Mouse (Mus musculus): ENCODE measurements at regions not wholly inside any gene's neighbourhood (a gene's known extent, or its start where the extent isn't known, plus 50 kb on each side); places are given as distances from the start of the nearest gene placed in this dataset.

DNA sequence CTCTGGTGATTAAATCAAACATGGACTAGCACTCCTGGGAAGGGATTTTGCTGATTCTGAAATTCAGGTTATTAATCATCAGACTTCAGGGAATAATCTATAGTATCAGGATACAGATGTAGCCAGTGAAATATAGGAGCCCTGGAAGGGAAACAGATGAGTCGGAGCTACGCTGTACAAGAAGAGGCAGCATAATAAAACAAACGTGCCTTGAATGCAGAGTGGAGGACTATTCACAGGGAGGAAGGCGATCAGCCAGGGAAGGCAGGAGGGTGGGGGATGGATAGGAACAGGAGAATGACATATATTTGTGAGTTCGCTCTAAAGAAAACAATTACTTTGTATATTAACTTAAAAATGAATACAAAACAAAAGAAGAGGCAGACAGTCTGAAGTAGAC is 286.6 kb upstream of the Got2 start:
- no peak overlapping the region for H3K4me3 ChIP-seq
- no peaks in the 10 kb centered on the region for H3K9me3 ChIP-seq (replicated peaks)
- ATAC-seq, result no peak
- no peaks in the 10 kb centered on the region for H3K36me3 ChIP-seq
- no peaks in the 10 kb centered on the region for H3K4me1 ChIP-seq
- no peak overlapping the region for H3K9ac ChIP-seq
- 66% methylated on average over 5 of the region's 5 CpGs for WGBS (ENCODE audit: insufficient replicate concordance)
- no peak overlapping the region for H3K4me2 ChIP-seq
- no peak overlapping the region for H3K27ac ChIP-seq
- H3K27me3 ChIP-seq (replicated peaks), result no peaks in the 10 kb centered on the region

DNA sequence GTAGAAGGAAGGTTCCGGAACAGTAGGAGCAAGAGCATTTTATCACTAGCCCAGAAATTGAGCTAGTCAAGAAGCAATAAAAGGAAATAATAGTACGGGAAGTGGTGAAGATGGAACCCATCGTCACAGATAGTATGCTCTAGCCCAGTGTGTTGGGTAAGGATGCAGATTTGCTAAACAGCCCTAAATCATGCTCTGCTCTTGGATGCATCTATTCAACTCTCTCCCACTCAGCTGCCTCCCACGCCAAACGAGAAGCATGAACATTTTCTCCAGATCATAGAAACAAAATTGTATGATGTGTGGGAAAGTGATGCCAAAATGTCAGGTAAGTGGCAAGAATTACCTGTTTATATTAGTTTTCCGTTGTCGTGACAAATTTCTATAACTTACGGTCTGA is 276.6 kb upstream of the Got2 start:
- H3K4me3 ChIP-seq, result no peak overlapping the region
- 72% methylated on average over 8 of the region's 8 CpGs for WGBS (ENCODE audit: insufficient replicate concordance)
- no peak overlapping the region for H3K4me2 ChIP-seq
- no peaks in the 10 kb centered on the region for H3K4me1 ChIP-seq
- no peak for ATAC-seq
- no peaks in the 10 kb centered on the region for H3K36me3 ChIP-seq
- H3K9me3 ChIP-seq (replicated peaks), result peaks cover 2% of the 10 kb centered on the region; the same call in 1 of the 2 replicates
- no peak overlapping the region for H3K27ac ChIP-seq
- H3K27me3 ChIP-seq (replicated peaks), result no peaks in the 10 kb centered on the region
- no peak overlapping the region for H3K9ac ChIP-seq

DNA sequence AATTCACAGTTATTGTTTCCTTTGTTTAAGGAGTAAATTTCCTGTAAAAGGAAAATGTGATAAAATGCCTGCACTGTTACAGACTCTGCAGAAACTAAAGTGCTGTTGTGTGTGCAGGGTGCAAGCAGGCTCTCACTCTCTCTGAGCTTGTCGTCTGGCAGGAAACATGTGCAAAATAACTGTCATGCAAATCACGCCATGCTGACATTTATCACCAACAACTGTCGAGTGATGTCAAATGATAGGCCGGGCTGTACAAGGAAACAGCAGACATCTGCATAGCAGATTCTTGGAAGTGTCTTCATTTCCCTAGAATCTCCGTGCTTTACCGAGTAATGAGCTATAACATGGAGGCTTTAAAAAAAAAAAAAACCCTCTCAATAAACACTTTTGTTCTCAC is 271.6 kb upstream of the Got2 start:
- no peak for ATAC-seq
- peaks cover 2% of the 10 kb centered on the region; the same call in 1 of the 2 replicates for H3K9me3 ChIP-seq (replicated peaks)
- no peaks in the 10 kb centered on the region for H3K27me3 ChIP-seq (replicated peaks)
- H3K27ac ChIP-seq, result no peak overlapping the region
- H3K4me2 ChIP-seq, result no peak overlapping the region
- no peak overlapping the region for H3K9ac ChIP-seq
- H3K4me1 ChIP-seq, result no peaks in the 10 kb centered on the region
- no peak overlapping the region for H3K4me3 ChIP-seq
- H3K36me3 ChIP-seq, result no peaks in the 10 kb centered on the region
- WGBS (ENCODE audit: insufficient replicate concordance), result 33% methylated on average over 6 of the region's 6 CpGs

DNA sequence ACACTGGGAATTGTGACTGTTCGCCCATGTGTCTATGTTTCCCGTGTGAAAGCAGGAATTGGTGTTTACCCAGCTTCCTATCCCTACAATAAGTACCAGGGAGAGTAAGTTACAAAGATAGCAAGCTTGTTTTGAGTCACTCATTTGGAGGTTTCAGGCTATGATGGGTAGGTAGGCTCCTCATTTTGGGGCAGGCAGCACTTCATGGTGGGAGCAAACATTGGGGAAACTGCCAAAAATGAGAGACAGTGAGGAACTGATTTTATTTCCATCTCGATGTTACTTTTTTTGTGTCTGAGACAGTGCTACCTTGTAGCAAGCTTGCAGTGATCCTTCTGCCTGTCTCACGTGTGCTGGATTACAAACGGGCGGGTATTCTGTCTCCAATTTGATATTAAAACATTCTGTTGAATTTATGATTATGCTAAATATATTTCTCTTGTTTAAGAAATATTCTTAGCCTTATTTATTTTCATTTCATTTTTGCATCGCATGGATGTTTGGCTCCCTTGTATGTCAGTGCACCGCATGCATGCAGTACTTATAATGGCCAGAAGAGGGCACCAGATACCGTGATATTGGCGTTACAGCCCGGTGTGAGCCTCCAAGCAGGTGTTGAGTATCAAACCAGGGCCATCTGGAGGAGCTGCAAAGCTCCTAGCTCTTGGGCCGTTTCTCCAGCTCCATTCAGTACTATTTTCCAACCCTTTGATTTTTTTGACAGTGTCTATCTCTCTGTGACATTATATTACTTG is 264.3 kb upstream of the Got2 start:
- Histone ChIP-seq H3K27me3 (replicated peaks) (no peaks in the 10 kb centered on the region), H3K9ac (no peak overlapping the region), H3K36me3 (no peaks in the 10 kb centered on the region), H3K9me3 (replicated peaks) (no peaks in the 10 kb centered on the region), H3K27ac (no peak overlapping the region), H3K4me3 (no peak overlapping the region), H3K4me1 (no peaks in the 10 kb centered on the region), H3K4me2 (no peak overlapping the region)
- WGBS (ENCODE audit: insufficient replicate concordance), result 31% methylated on average over 12 of the region's 12 CpGs
- no peak for ATAC-seq

DNA sequence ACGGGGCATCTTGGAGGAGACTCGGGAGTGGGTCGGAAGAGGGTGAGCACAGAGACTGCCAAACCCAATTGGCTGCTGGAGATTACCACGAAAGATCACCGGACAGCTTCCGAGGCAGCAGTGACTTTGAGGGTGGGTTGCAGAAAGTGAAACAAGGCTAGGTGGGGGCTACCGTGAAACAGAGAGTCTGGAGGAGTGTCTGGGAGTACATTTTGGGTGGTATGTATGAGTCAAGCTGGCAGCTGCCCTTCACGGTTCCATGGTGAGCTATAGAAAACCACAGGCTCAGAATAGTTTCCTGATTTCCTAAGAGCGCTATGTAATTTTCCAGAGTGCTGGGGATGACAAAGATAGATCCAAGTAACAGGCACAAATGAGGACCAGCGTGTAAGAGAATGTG is 263.7 kb upstream of the Got2 start:
- Histone ChIP-seq H3K4me3 (no peak overlapping the region), H3K4me1 (no peaks in the 10 kb centered on the region), H3K9ac (no peak overlapping the region), H3K27ac (no peak overlapping the region), H3K36me3 (no peaks in the 10 kb centered on the region), H3K4me2 (no peak overlapping the region), H3K9me3 (replicated peaks) (no peaks in the 10 kb centered on the region), H3K27me3 (replicated peaks) (no peaks in the 10 kb centered on the region)
- ATAC-seq, result no peak
- WGBS (ENCODE audit: insufficient replicate concordance), result 45% methylated on average over 10 of the region's 10 CpGs

DNA sequence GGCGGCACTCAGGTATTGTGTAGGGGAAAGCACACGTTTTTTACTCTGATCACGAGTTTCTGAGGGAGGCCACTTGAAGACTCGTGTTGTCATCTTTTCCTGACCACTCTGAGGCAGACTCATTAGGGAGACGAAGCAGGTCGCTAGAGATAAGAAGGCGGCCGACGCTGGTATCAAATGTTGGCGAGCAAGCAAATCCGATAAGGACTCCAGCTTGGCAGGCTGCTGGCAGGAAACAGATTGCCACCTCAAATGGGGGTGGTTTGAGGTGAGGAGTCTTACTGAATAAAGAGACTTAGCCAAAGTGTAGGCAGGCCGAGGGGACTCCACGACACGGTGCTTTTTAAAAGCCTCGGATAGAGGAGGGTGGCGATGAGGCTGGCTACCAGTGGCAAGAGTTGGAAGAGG is 262.7 kb upstream of the Got2 start:
- Histone ChIP-seq H3K36me3 (no peaks in the 10 kb centered on the region), H3K4me2 (no peak overlapping the region), H3K27ac (no peak overlapping the region), H3K4me3 (no peak overlapping the region), H3K4me1 (no peaks in the 10 kb centered on the region), H3K9me3 (replicated peaks) (no peaks in the 10 kb centered on the region), H3K9ac (no peak overlapping the region), H3K27me3 (replicated peaks) (no peaks in the 10 kb centered on the region)
- ATAC-seq, result no peak
- WGBS (ENCODE audit: insufficient replicate concordance), result 29% methylated on average over 16 of the region's 16 CpGs

DNA sequence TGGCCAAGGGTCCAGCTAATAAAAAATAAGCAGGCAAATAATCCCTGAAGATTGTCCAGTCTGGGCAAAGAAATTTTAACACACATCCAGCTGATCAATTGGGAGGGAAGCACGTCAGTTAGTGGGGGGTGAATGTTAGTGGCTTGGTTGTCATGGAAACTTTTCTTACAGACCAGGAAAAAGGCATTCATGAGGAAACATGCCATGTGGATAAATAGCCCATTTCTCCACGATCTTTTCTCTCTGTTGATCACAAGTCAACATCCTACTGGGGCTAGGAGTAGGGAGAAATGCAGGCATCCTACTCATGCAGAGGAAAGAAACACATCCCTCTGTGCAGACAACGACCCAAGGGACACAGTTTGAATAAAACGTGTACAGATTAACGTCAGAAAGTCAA is 243.8 kb upstream of the Got2 start:
- Histone ChIP-seq H3K27me3 (replicated peaks) (no peaks in the 10 kb centered on the region), H3K4me3 (no peak overlapping the region), H3K9ac (no peak overlapping the region), H3K36me3 (no peaks in the 10 kb centered on the region), H3K4me1 (no peaks in the 10 kb centered on the region), H3K9me3 (replicated peaks) (no peaks in the 10 kb centered on the region), H3K4me2 (no peak overlapping the region), H3K27ac (no peak overlapping the region)
- WGBS (ENCODE audit: insufficient replicate concordance), result 37% methylated on average over 5 of the region's 5 CpGs
- no peak for ATAC-seq

DNA sequence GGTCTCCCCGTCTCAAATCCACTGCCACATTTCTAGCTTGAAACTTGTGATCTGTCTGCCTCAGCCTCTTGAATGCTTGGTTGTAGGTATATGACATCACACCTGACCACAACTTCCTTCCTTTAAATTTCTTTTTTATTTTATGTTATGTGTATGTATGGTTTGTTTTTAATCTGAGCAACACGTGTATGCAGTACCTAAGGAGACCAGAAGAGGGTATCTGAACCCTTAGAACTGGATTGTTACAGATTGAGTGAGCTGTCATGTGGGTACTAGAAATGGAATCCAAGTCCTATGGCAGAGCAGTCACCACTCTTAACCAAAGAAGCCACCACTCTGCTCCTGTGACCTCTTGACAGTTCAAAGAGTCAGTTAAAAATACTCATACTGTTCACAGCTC is 240.0 kb upstream of the Got2 start:
- Histone ChIP-seq H3K4me1 (no peaks in the 10 kb centered on the region), H3K27ac (no peak overlapping the region), H3K9me3 (replicated peaks) (no peaks in the 10 kb centered on the region), H3K9ac (no peak overlapping the region), H3K36me3 (no peaks in the 10 kb centered on the region), H3K4me3 (no peak overlapping the region), H3K4me2 (no peak overlapping the region), H3K27me3 (replicated peaks) (no peaks in the 10 kb centered on the region)
- ATAC-seq, result no peak
- 52% methylated on average over 2 of the region's 2 CpGs for WGBS (ENCODE audit: insufficient replicate concordance)

DNA sequence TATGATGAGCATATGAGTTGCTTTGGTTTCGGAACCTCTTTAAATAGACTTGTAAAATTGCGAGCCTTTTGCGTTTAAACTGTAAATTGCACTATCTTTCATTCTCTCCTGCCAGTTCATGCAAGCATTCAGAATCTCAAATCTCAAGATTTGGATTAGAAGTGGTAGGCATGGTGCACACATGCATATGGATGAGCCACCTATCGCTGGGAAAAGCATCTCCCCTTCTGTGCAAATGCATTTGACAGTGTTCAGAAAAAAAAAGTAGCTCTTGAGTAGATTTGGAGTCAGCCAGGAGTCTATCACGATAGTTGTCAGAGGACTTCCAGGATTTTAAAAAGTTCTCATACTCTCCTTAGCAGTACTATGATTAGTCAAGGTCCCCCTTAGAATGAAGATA is 212.5 kb upstream of the Got2 start:
- 65% methylated on average over 5 of the region's 5 CpGs for WGBS (ENCODE audit: insufficient replicate concordance)
- Histone ChIP-seq H3K4me2 (no peak overlapping the region), H3K27ac (no peak overlapping the region), H3K9ac (no peak overlapping the region), H3K4me3 (no peak overlapping the region), H3K4me1 (no peaks in the 10 kb centered on the region), H3K9me3 (replicated peaks) (no peaks in the 10 kb centered on the region), H3K27me3 (replicated peaks) (no peaks in the 10 kb centered on the region), H3K36me3 (no peaks in the 10 kb centered on the region)
- no peak for ATAC-seq

DNA sequence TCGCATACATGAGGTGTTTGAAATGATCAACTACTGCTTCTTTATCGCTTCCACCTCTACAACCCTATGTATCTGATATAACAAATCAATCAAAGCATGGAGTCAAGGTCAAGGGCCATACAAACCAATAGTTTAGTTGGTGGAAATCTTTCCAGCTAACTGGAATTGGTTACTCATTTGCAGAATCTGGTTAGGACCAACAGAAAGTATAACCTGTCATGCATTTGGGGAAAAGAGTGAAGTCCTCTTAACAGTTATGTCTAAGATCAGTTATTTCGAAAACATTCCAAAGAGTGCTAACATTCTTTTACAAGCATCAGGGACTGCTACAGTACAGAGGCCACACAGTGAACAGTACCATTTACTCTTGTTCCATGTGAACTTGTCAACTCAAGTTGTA is 204.6 kb upstream of the Got2 start:
- no peak for ATAC-seq
- H3K9me3 ChIP-seq (replicated peaks), result no peaks in the 10 kb centered on the region
- no peak overlapping the region for H3K4me3 ChIP-seq
- WGBS (ENCODE audit: insufficient replicate concordance), result 65% methylated on average over 3 of the region's 3 CpGs
- no peak overlapping the region for H3K4me2 ChIP-seq
- H3K36me3 ChIP-seq, result no peaks in the 10 kb centered on the region
- H3K9ac ChIP-seq, result no peak overlapping the region
- no peaks in the 10 kb centered on the region for H3K27me3 ChIP-seq (replicated peaks)
- no peak overlapping the region for H3K27ac ChIP-seq
- no peaks in the 10 kb centered on the region for H3K4me1 ChIP-seq

DNA sequence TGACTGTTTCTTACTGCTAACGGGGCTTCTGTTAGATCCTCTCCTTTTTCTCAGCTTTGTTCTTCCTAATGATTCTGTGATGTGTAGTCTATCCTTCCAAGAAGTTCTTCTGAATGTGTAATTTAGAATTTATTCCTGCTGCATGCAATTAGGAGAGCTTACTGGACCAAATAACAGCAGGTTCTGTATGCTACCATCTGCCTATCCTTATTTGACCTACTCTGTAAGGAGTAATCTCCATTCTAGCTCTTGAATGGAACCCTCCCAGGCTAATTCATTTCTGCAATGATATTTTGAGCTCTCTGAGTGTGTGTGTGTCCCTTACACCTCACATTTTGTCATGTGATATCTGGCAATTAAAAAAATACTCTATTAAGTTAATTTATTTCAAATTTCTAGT is 201.9 kb upstream of the Got2 start:
- Histone ChIP-seq H3K4me3 (no peak overlapping the region), H3K9me3 (replicated peaks) (no peaks in the 10 kb centered on the region), H3K27me3 (replicated peaks) (no peaks in the 10 kb centered on the region), H3K4me2 (no peak overlapping the region), H3K36me3 (no peaks in the 10 kb centered on the region), H3K27ac (no peak overlapping the region), H3K4me1 (no peaks in the 10 kb centered on the region), H3K9ac (no peak overlapping the region)
- 44% methylated on average over 1 of the region's 1 CpGs for WGBS (ENCODE audit: insufficient replicate concordance)
- ATAC-seq, result no peak

DNA sequence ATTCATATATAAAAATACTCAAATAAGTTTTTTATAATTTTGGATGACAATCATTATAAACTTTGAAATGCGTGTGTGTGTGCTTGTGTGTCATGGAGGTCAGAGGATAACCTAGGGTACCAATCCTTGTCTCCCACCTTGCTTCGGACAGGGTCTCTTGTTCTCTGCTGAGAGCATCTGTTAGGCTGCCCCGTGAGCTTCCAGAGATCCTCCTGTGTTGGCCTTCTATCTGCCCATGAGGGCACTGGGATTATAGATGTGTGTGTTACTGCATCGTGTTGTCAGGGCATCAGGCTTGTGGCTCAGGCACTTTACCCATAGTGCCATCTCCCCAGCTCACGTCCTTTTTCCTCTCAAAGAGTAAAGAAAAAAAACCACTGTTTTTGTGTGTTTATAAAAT is 180.0 kb upstream of the Got2 start:
- no peak for ATAC-seq
- H3K9me3 ChIP-seq (replicated peaks), result no peaks in the 10 kb centered on the region
- H3K27me3 ChIP-seq (replicated peaks), result no peaks in the 10 kb centered on the region
- no peaks in the 10 kb centered on the region for H3K4me1 ChIP-seq
- H3K27ac ChIP-seq, result no peak overlapping the region
- H3K36me3 ChIP-seq, result no peaks in the 10 kb centered on the region
- H3K9ac ChIP-seq, result no peak overlapping the region
- H3K4me3 ChIP-seq, result no peak overlapping the region
- H3K4me2 ChIP-seq, result no peak overlapping the region
- 57% methylated on average over 5 of the region's 5 CpGs for WGBS (ENCODE audit: insufficient replicate concordance)

DNA sequence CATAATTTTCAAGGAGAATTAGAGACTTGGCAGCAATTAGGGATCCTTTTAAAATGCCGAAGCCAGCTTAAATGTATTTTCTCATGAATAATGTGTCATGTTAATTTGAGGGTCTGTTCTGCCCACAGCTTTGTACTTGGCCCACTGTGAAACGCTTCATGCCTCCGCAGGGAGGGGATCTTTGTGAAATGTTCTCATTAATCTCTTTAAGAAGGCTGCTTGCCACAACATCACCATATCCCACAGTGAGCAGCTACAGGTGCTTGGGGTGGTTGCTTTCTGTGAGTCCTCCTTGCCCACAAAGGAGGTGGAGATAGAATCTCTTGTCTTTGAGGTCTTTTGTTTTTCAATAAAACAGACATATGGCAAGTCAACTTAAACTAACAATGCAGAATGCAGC is 159.3 kb upstream of the Got2 start:
- H3K4me1 ChIP-seq, result no peaks in the 10 kb centered on the region
- H3K9ac ChIP-seq, result no peak overlapping the region
- H3K4me3 ChIP-seq, result no peak overlapping the region
- no peak overlapping the region for H3K4me2 ChIP-seq
- H3K36me3 ChIP-seq, result no peaks in the 10 kb centered on the region
- H3K27me3 ChIP-seq (replicated peaks), result no peaks in the 10 kb centered on the region
- 0 out of 2 replicates have a peak, but pooled peaks cover 10% of the 10 kb centered on the region for H3K9me3 ChIP-seq (replicated peaks)
- no peak overlapping the region for H3K27ac ChIP-seq
- WGBS (ENCODE audit: insufficient replicate concordance), result 69% methylated on average over 3 of the region's 3 CpGs
- no peak for ATAC-seq
